Mouse (Mus musculus) cerebellum, adult 2 months (tissue): Measurements from ENCODE around the gene Aim2. TPM values are rescaled to one million over a fixed set of nuclear protein-coding genes. Genes with fewer than 3 reads are reported as not detected.

Experiments
- DNase-seq, 2 experiments: peaks; one replicate each; pipeline ENCODE4 v3.0.0; 2021
- H3K27ac ChIP-seq: fragments of 200-500 bp; 2 replicates; pipeline ENCODE4 v1.5.1; 2012; ENCODE audit warnings: low read length, control low read depth, inconsistent platforms; ENCODE audit not compliant: insufficient read depth
- H3K27me3 ChIP-seq: fragments of 200-500 bp; 2 replicates; pipeline ENCODE4 v1.6.1; 2012; ENCODE audit warnings: inconsistent platforms, mild to moderate bottlenecking, low read length, moderate library complexity; ENCODE audit not compliant: control insufficient read depth, insufficient read depth
- H3K4me1 ChIP-seq: fragments of 200-500 bp; 2 replicates; pipeline ENCODE4 v1.6.1; 2011; ENCODE audit warnings: low read length; ENCODE audit not compliant: control insufficient read depth, insufficient read depth
- H3K4me3 ChIP-seq: fragments of 200-500 bp; replicated peaks from 2 replicates; pipeline ENCODE3; 2011; ENCODE audit warnings: mild to moderate bottlenecking, low read depth, low read length, control low read depth; ENCODE audit not compliant: insufficient read depth
- CTCF ChIP-seq: fragments of 200-500 bp; IDR thresholded peaks from 2 replicates; pipeline ENCODE4 v1.5.1; 2011; ENCODE audit warnings: low read depth, mild to moderate bottlenecking, control low read depth, low read length, moderate library complexity, borderline replicate concordance; ENCODE audit not compliant: insufficient read depth
- POLR2A ChIP-seq: fragments of 200-500 bp; IDR thresholded peaks from 2 replicates; pipeline ENCODE4 v1.6.1; 2011; ENCODE audit warnings: low read length, control low read depth, borderline replicate concordance; ENCODE audit not compliant: insufficient read depth
- WGBS: fragments of 180-500 bp; shearing (Covaris S2); methylation state at CpG from one replicate; pipeline ENCODE4 v1.1.7; 2018; 5-methylcytosine and 5-hydroxymethylcytosine counted together
- polyA plus RNA-seq: library from polyadenylated mRNA; depleted of rRNA; stranded (reverse); fragments of >200 nt; gene quantifications from 2 replicates; pipeline ENCODE4 v1.2.3, GENCODE M21; 2012

Gene Aim2
- polyA plus RNA-seq, 1 experiment, result 2.0 TPM

DNA sequence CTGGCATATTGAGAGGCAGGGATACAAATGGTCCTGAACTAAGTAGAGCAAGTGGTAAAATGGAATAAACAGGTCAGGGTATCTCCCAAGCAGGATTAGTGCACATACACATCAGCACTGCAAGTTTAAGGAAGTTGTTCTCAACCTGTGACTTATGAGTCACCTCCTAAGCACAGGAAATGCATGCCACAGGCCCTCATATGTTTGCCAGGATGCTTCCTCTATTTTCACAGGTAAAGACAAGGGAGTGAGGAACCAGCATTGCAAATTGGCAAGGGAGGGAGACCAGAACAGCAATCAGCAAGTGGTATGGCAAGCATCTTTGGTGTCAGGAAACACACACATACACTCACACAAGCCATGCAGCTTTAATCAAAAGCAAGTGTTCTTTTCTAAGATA lies 58.4 kb downstream of the Aim2 start:
- Histone ChIP-seq H3K27me3 (no peaks in the 10 kb centered on the region), H3K4me1 (no peaks in the 10 kb centered on the region), H3K4me3 (no peak overlapping the region), H3K27ac (no peak overlapping the region)
- TF ChIP-seq CTCF (no peak), POLR2A (no peak)
- DNase-seq, result no peak

DNA sequence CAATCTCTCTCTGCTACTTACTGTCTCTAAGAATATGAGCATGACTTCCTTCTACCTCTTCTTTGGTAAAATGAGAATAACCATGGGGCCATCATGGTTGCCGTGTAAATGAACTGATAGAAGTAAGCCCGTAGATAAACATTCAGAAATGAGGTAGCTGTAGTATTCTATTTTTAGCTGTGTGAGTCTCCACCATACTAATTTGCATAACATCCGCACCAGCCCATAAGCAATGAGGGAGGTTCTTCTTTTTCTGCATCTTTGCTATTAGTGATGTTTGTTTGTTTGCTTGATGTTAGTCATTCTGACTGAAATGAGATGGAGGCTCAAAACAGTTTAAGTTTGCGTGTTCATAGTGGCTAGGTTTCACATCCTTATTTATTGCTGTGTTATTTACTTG lies 61.2 kb downstream of the Aim2 start:
- WGBS, result 92% methylated on average over 4 of the region's 4 CpGs
- Histone ChIP-seq H3K27me3 (no peaks in the 10 kb centered on the region), H3K4me3 (no peak overlapping the region), H3K4me1 (no peaks in the 10 kb centered on the region), H3K27ac (no peak overlapping the region)
- TF ChIP-seq CTCF, result no peak
- TF ChIP-seq POLR2A, result no peak
- no peak for DNase-seq

DNA sequence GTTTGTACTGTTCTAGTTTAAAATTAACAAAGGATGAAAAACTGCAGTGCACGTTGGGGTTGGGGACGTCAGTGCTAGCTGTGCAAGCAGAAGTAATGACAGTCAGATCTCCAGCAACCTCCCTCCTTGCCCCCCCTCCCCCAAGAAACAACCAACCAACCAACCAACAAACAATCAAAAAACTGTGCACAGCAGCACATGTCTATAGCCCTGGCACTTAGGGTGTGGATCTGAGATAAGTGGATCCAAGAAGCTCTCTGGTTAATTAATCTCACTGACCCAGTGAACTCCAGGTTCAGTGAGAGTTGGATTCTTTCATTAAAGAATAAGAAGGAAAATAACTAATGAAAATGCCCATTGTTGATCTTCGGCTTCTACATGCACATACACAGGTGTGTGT lies 64.0 kb downstream of the Aim2 start:
- no peaks in the 10 kb centered on the region for H3K27me3 ChIP-seq
- TF ChIP-seq CTCF (no peak), POLR2A (no peak)
- DNase-seq, result no peak
- H3K4me1 ChIP-seq, result no peaks in the 10 kb centered on the region
- H3K27ac ChIP-seq, result no peak overlapping the region
- WGBS, result 81% methylated on average over 3 of the region's 3 CpGs
- H3K4me3 ChIP-seq, result no peak overlapping the region

DNA sequence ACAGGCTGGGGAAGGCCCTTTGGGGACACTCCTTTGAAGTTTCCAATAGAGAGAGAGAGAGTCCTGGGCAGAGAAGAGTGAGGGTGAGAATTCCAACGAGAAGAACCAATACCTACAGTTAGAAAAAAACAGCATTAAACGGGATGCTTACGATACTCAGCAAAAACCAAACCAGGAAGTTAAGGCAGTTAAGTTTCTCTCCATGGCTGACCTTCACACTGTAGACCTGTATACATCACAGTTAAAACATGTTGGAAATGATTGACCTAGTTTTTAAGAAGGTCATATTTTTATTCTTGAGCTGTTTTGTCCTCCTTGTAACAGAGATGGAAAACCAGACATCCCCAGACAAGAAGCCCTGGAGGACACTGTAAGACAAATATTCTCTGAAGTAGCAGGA lies 67.8 kb downstream of the Aim2 start:
- H3K4me3 ChIP-seq, result no peak overlapping the region
- TF ChIP-seq POLR2A, result no peak
- no peak for TF ChIP-seq CTCF
- H3K27ac ChIP-seq, result no peak overlapping the region
- H3K4me1 ChIP-seq, result no peaks in the 10 kb centered on the region
- DNase-seq, result no peak
- 90% methylated on average over 3 of the region's 3 CpGs for WGBS
- H3K27me3 ChIP-seq, result no peaks in the 10 kb centered on the region

DNA sequence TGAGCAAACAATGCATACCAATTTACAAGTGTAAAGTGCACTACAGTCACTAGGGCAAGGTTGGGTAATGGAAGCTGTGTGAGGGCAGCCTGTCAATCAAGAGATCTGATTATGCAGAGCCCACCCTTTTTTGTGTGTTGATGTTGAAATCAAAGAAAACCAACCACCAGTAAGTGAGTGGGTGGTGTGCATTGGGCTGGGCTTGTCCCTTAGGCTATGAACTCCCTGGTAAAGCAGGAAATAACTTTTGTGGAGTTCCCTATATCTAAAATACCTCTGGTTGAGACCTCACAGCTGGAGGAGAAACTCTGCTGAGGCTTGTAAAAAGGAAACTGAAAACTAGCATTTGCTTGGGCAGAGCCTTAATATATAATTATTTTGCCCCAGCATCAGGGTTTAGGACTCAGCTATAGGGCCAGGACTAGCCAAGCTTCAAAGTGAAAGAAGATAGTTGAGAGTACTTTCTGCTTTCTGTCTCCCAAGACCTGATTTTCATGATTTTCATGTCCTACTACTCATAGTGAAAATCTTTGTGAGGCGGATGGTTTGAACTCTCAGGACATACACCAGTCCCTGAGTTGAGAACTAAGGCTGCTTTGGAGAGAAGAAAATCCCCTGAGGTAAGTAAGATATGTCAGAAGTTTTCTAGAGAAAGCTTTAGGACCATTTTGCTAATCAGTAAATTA lies 68.4 kb downstream of the Aim2 start:
- Histone ChIP-seq H3K27me3 (no peaks in the 10 kb centered on the region), H3K4me3 (no peak overlapping the region), H3K4me1 (no peaks in the 10 kb centered on the region), H3K27ac (no peak overlapping the region)
- WGBS, result 91% methylated on average over 1 of the region's 1 CpGs
- TF ChIP-seq POLR2A (no peak), CTCF (no peak)
- no peak for DNase-seq

DNA sequence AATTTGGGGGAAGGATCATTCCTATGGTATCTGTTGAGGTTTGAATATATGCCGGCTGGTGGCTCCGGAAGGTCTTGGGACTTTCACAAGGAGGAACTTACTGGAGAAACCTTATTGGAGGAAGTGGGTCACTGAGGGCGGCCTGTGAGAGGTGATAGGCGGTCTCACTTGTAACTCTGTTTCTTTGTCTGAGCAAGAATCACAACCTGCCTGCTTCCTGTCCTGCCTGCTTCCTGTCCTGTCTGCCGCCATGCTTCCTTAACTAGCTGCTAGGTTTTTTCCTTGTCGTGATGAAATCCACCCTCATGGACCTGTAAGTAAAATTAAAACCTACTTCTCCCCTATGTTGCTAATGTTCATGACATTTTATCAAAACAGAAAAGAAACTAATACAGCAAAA lies 69.7 kb downstream of the Aim2 start:
- Histone ChIP-seq H3K27me3 (no peaks in the 10 kb centered on the region), H3K4me1 (no peaks in the 10 kb centered on the region), H3K27ac (no peak overlapping the region), H3K4me3 (no peak overlapping the region)
- WGBS, result 85% methylated on average over 6 of the region's 6 CpGs
- DNase-seq, result no peak
- TF ChIP-seq POLR2A (no peak), CTCF (no peak)

DNA sequence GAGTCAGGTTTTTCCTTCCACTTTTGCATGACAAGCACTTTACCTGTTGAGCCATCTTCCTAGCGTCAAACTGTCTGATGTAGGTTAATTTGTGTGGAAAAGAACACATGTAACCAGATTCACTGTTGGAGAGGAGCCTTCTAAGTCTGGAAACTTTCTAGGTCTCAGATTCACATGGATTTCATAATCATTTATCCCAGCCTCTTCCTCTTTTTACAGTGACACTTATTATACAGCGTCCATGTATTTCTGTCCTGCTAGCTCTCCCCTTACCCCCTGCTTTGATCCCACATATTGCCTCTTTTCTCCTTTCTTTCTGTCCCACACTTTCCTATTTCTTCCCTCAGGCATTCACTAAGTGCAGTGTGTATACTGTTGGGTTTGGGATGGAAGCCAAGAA lies 75.7 kb downstream of the Aim2 start:
- Histone ChIP-seq H3K27me3 (no peaks in the 10 kb centered on the region), H3K27ac (no peak overlapping the region), H3K4me3 (no peak overlapping the region), H3K4me1 (no peaks in the 10 kb centered on the region)
- TF ChIP-seq POLR2A (no peak), CTCF (no peak)
- WGBS, result 69% methylated on average over 2 of the region's 2 CpGs
- DNase-seq, result no peak

DNA sequence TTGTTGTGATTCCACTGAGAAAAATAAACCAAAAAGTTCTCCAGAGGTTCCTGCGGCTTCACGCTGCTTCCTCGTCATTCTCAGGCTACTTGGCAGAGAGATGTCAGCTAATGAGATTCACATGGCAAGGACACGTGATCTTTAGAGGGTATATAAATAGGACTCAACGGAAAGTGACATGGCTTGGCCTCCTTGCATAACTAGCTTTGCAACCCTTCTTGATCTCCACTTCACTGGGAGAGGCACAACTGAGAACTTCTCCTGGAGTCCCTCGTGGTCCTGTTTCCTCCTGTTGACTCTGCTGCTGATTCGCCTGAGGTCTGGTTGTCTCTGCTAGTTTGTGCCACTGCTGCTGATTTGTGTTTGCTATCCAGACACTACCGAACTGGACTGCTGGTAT lies 76.7 kb downstream of the Aim2 start:
- no peak for TF ChIP-seq POLR2A
- TF ChIP-seq CTCF, result no peak
- no peaks in the 10 kb centered on the region for H3K4me1 ChIP-seq
- no peak for DNase-seq
- 66% methylated on average over 8 of the region's 8 CpGs for WGBS
- no peak overlapping the region for H3K27ac ChIP-seq
- H3K4me3 ChIP-seq, result no peak overlapping the region
- H3K27me3 ChIP-seq, result no peaks in the 10 kb centered on the region
